Mouse (Mus musculus) leukemia stem cell, adult 10-12 weeks (primary cell): Measurements from ENCODE around the gene Psg28. TPM values are rescaled to one million over a fixed set of nuclear protein-coding genes. Genes with fewer than 3 reads are reported as not detected.

ENCODE experiments used
- polyA plus RNA-seq: library from polyadenylated mRNA; stranded (reverse); fragments of >175 nt; gene quantifications from 2 replicates; pipeline ENCODE4 v1.2.3, GENCODE M21; 2012; ENCODE audit warnings: low replicate concordance

Gene Psg28
- not detected in 2 replicates for polyA plus RNA-seq

GRCm38 (mm10) chr7:18431941-18432340 lies at the start of gene Psg28:
Gene Psg28, minus strand, starts transcription at chr7:18432041.

Other genes starting within 250 kb of the Psg28 start
- not detected in 2 replicates for gene Mill1, start 186.7 kb downstream of the Psg28 start, polyA plus RNA-seq
- not detected in 2 replicates for gene Psg18, start 77.0 kb downstream of the Psg28 start, polyA plus RNA-seq
- gene Psg26, start 52.1 kb upstream of the Psg28 start, polyA plus RNA-seq: not detected in 2 replicates
- not detected in 2 replicates for gene Psg25, start 100.2 kb upstream of the Psg28 start, polyA plus RNA-seq
- not detected in 2 replicates for gene Psg27, start 135.3 kb upstream of the Psg28 start, polyA plus RNA-seq
- gene Psg23, start 184.5 kb upstream of the Psg28 start, polyA plus RNA-seq: 0.12 TPM in 1 of 2 replicates, not detected in the other
- not detected in 2 replicates for gene Psg21, start 224.7 kb upstream of the Psg28 start, polyA plus RNA-seq